Mouse (Mus musculus) telencephalon, adult 2 months (tissue): ENCODE data around the gene Matk.
A peak's percentile ranks its signal among the peaks of the same experiment; 100 is the strongest.
"Not testable (repeated sequence)": the region's sequence is repeated elsewhere in the genome, so short reads cannot be mapped to it uniquely, and the experiment has no call there.

ENCODE experiments used
- DNase-seq: peaks from one replicate; pipeline ENCODE4 v3.0.0-alpha.2; 2011; ENCODE audit warnings: low read depth, low spot score

The Matk gene

DNA sequence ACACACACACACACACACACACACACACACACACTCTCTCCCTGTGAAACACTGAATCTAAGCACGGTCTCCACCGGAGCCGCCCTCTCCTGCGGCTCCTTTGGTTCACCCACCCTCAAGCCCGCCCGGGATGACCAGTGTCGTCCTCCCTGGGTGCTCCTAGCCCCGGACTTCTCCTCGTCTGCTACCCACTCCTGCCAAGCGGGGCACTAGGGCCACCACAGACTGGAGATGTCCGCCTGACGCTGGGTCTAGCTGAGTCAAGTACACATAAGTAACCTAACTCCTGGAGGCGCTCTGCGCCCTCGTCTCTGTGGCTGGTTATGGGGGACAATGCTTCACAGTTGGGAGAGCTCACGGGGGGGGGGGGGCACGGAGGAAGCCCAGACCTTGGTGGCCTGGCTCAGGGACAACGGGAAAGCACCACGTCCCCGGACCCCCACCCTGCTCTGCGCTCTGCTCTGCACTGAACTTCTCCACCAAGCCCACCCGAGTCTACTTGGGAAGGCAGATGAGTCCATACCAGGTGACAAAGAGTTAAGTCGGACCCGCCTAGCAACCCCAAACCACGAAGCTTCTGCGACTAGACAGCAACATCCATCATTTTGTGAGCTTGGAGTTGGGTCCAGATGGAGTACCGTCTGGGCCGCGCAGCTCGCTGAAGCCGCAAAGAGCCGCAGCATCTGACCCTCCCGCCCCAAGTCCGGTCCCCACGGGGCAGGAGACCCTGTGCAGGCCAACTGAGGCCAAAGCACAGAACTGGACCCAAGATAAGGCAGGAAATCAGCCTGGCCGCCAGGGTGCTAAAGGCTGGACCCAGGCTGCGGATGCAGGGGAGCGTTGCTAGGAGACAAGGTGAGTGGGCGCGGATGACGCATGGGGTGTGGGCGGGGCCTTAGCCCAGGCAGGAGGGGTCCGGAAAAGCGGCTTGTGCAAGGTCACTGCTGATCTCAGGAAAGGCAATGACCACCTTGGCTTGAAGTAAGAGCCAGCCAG, at the start of gene Matk:
Gene Matk, plus strand, starts transcription at position 512 of the 996 bp plus-strand sequence.
- peak; percentile 88 for DNase-seq

DNA sequence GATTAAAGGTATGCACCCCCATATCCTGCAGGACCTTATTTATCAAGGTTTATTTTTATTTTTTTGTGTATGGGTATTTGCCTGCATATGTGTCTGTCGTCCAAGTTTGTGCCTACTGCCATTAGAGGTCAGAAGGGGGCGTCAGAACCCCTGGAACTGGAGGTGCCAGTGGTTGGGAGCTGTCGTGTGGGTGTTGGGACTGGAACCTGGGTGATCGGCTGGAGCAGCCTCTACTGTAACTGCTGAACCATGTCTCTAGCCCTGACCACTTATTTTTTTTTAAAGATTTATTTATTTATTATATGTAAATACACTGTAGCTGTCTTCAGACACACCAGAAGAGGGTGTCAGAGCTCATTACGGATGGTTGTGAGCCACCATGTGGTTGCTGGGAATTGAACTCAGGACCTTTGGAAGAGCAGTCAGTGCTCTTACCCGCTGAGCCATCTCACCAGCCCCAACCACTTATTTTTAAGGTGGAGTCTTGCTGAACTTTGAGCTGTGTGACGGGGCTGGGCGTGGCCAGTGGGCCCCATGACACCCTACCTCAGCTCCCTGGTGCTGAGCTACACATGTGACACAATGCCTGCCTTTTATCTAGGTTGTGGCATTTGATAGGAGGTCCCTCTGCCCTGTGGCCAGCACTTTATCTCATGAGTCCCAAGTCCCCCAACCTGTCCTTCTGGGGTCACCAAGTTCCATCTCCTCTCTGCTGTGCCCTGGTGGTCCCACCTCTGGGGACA, 49.6 kb upstream of the Matk start:
- no peak for DNase-seq

- no peak for DNase-seq
Measured at GRCm38 (mm10) chr10:81204137-81204536, 48.6 kb upstream of the Matk start.

DNA sequence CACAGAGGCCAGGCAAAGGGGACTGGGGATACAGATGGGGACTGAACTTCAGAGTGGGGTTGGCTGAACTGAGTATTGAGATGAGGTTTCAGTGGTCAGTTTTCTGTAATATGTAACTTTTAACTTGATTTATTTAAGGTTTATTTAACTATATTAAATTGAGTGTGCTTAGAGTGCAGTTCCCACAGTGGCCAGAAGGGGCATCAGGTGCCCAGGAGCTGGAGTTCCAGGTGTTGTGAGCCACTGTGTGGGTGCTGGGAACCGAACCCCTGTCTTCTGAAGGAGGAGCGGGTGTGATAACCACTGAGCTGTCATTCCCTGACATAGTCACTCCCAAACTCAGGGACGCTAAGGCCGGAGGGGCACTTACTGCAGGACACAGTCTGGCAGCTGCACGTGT, 42.6 kb upstream of the Matk start:
- DNase-seq = no peak

DNA sequence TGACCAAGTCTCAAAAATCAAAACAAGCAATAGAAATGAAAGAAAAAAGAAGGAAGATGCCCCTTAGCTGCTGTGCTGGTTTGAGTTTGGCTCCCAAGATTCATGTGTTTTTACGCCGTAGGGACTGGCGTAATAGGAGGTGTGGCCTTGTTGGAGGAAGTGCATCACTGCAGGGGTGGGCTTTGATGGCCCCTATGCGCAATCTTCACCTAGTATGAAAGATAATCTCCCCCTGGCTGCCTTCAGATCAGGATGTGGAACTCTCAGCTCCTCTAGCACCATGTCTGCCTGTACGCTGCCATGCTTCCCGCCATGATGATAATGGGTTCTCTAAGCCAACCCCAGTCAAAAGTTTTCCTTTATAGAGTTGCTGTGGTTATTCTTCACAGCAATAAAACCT, 36.5 kb upstream of the Matk start:
- DNase-seq = no peak

- no peak for DNase-seq
Measured at GRCm38 (mm10) chr10:81216810-81217209, 35.9 kb upstream of the Matk start.

- DNase-seq = not testable (repeated sequence)
Measured at GRCm38 (mm10) chr10:81217267-81217666, 35.5 kb upstream of the Matk start.

GRCm38 (mm10) chr10:81217964-81218363, 34.8 kb upstream of the Matk start:
- no peak for DNase-seq

DNA sequence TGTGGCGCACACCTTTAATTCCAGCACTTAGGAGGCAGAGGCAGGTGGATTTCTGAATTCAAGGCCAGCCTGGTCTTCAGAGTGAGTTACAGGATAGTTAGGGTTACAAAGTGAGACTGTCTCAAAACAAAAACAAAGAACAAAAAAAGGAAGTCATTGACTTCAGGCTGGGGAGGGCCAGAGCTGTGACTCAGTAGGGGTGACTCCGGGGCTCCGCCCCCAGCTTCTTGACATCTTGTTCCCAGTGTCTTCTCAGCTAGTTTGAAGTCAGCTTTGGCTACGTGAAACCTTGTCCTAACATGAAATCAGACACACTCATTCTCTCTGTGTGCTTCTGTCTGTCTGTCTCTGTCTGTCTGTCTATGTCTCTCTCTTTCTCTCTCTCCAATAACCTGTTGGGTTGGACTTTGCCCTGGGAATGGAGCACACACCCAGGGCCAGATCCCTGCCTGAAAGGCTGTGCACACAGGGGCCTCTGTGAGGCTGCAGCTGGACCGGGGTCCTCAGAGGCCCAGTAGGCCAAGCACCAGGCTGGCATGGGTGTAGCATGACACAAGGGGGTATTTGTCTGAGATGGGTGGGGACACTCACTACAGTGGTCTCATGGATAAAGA, 31.2 kb upstream of the Matk start:
- no peak for DNase-seq

- not testable (repeated sequence) for DNase-seq
Measured at GRCm38 (mm10) chr10:81223731-81224130, 29.0 kb upstream of the Matk start.

GRCm38 (mm10) chr10:81229735-81230437, 22.8 kb upstream of the Matk start:
- DNase-seq = peak; percentile 34

DNA sequence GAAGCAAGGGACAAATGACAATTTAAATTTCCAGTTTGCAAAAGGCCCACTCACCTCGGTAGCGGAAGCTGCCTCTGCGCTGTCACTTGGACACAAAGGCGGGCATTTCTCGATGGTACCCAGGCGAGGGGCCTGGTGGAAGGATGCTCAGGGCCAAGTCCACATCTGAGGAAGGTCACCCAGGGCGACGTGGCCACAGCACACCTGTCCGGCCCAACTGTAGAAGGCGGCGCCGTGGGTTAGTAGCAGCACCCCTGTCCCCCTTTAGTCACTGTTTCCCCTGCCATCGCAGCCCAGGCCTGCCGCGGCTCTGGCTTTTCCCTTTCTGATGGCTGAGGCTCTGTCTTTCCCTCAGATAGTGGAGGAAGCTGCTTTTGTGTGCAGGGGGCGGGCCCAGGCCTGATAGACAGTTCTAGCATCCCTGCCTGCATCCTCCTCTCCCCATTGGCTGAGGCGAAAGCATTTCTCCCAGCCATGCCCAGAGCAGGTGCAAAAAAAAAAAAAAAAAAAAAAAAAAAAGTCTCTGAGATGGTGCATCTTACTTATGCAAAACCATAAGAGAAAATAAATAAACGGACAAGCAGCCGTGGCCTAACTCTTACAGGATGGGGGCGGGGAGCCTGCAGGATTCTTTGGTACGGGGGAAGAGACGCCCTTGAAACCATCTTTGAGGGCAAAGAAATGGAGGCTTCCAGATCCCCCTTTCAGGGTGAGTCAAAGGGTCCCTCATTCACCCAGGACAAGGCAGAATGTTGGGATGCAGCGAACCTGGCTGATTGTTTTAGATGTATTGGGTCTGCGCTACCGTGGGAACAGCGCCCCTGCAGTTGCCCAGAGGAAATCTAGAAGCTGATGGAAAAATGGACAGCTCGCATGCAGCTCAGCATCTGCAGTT, 22.1 kb upstream of the Matk start, which contains the start of gene Atcay:
Gene Atcay, minus strand, starts transcription at position 396 of the 895 bp plus-strand sequence.
- peak; percentile 88 for DNase-seq

DNA sequence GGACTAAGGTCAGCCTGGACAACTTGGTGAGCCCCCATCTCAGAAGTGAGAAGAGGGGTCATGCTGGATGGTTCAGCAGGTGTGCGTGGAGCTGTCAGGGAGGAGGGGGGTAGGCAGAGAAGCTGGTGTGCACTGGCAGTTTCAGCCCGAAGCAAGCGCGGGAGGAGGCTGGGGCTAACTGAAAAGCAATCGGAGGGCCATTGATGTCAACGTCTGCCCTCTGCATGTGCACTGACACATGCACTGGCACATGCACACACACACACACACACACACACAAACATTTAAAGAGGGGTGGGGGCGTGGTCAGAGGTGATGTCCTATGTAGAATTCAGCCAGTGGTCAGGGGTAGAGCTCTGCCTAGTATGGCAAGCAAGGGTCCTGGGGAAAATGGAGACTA, 21.3 kb upstream of the Matk start:
- DNase-seq = no peak

DNA sequence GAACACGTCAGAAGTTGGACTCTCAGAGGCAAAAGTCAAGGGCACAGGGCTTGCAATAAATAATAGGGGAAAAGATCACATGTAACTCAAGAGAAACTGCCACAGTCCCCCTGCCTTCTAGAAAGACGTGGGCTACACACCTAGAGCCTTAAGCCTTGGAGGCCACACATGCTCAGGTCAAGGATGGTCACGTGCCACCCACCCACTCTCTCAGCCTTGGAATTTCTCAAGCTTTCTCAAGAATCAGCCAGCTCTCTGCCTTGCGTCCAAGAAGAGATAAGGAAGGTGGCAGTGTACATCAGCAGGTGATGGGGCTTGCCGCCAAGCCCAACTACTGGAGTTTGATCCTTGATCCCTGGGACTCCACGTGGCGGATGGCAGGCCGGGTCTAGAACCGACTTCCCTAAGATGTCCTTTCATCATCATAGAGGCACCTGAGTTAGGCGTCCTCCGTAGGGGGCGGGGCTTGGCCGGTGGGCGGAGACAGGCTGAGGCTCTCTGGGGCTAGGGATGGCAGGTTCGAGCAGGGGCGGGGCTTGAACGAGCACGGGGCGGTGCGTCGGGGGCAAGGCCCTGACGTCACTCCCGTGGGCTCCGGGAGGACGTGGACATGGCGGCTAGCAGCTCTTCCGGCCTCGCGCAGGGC, 20.0 kb upstream of the Matk start, which contains the start of gene Zfr2:
Gene Zfr2, plus strand, starts transcription at position 576 of the 646 bp plus-strand sequence.
- peak; percentile 85 for DNase-seq

- DNase-seq = no peak
Measured at GRCm38 (mm10) chr10:81233226-81233585, 19.5 kb upstream of the Matk start.

- no peak for DNase-seq
Measured at GRCm38 (mm10) chr10:81234206-81234605, 18.5 kb upstream of the Matk start.

DNA sequence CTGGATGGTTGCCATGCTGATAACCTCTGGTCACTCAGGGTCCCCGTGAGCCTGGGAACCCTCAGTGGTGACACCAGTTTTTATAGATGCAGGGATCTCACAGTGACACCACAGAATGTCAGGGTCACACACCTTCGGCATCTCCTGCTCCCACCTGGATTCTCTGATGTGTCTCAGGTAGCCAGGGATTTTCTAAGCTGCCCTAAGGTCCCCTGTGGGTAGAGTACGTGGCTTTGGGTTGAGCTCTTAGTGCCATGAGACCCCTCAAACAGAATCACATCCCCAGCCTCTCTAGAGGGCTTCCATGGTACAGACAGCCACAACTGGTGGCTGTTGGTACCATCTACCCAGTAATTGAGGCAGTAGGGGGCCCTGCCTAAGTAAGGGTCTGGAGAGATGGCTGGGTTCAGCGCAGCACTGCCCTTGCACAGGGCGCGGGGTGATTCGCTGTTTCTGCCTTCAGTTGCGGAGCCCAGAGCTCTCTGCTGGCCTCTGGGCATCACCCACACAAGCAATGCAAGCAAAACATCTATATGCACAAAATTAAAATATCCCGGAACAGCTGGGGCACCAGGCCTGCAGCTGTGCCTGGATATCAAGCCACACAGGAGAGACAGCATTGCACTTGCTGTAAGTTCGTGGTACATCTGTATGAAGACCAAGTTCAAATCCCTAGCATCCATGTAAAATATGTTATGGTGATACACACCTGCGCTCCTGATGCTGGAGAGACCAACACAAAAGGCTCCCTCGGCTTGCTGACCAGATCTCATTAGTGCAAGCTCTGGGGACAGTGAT, 16.1 kb upstream of the Matk start:
- DNase-seq = no peak

DNA sequence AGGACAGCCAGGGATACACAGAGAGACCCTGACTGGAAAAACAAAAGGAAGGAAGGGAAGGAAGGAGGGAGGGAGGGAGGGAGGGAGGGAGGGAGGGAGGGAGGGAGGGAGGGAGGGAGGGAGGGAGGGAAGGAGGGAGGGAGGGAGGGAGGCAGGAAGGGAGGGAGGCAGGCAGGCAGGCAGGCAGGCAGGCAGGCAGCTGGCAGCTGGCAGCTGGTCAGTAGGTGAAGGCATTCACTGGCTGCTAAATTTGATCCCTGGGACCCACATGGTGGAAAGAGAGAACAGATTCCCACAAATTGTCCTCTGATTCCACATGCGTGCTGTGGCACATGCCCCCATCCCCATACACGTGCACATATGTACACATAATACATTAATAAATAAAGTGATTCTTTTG, 14.1 kb upstream of the Matk start:
- no peak for DNase-seq

- DNase-seq = no peak
Measured at GRCm38 (mm10) chr10:81240876-81241275, 11.9 kb upstream of the Matk start.
